Mouse (Mus musculus) hindbrain, embryonic 11.5 days (tissue): ENCODE results near the gene Tmem120b. TPM values are rescaled to one million over a fixed set of nuclear protein-coding genes. Genes with fewer than 3 reads are reported as not detected.

Experiments used
- ATAC-seq: fragments of 200-750 bp; cut with Nextera tagmentation; 2 replicates; pipeline ENCODE4 v1.8.0; 2017; ENCODE audit warnings: mild to moderate bottlenecking, moderate TSS enrichment, moderate library complexity; ENCODE audit not compliant: low FRiP score
- DNase-seq: peaks from one replicate; pipeline ENCODE4 v3.0.0-alpha.2; 2015; ENCODE audit warnings: low spot score
- H3K27ac ChIP-seq: fragments of 300-500 bp; sonication (generic); 2 replicates; pipeline ENCODE4 v1.5.1; 2014; ENCODE audit warnings: mild to moderate bottlenecking, low read depth, low read length
- H3K27me3 ChIP-seq: fragments of 300-500 bp; sonication (generic); 2 replicates; pipeline ENCODE4 v1.6.1; 2014; ENCODE audit warnings: mild to moderate bottlenecking, low read length, moderate library complexity, mixed read lengths; ENCODE audit not compliant: control insufficient read depth, insufficient read depth
- H3K36me3 ChIP-seq: fragments of 300-500 bp; sonication (generic); 2 replicates; pipeline ENCODE4 v1.6.1; 2014; ENCODE audit warnings: mild to moderate bottlenecking, low read length, moderate library complexity, mixed read lengths; ENCODE audit not compliant: control insufficient read depth, insufficient read depth
- H3K4me1 ChIP-seq: fragments of 300-500 bp; sonication (generic); replicated peaks from 2 replicates; pipeline ENCODE4 v1.6.1; 2014; ENCODE audit warnings: low read length, mixed read lengths; ENCODE audit not compliant: control insufficient read depth, insufficient read depth
- H3K4me2 ChIP-seq: fragments of 300-500 bp; sonication (generic); replicated peaks from 2 replicates; pipeline ENCODE4 v1.6.1; 2014; ENCODE audit warnings: mild to moderate bottlenecking, low read depth, low read length
- H3K4me3 ChIP-seq: fragments of 300-500 bp; sonication (generic); 2 replicates; pipeline ENCODE4 v1.5.1; 2014; ENCODE audit warnings: low read depth, low read length
- H3K9ac ChIP-seq: fragments of 300-500 bp; sonication (generic); 2 replicates; pipeline ENCODE4 v1.6.1; 2014; ENCODE audit warnings: low read depth, low read length
- H3K9me3 ChIP-seq: fragments of 300-500 bp; sonication (generic); 2 replicates; pipeline ENCODE4 v1.6.1; 2016; ENCODE audit warnings: low read length; ENCODE audit not compliant: control insufficient read depth
- WGBS: fragments of 180-500 bp; shearing (Covaris S2); extraction: QIAGEN DNeasy Blood & Tissue Kit; methylation state at CpG from one replicate; pipeline ENCODE4 v1.1.7; 2014; 5-methylcytosine and 5-hydroxymethylcytosine counted together
- polyA plus RNA-seq: library from polyadenylated mRNA; unstranded; fragments of >200 nt; fragmentation: Nextera tagmentation; extraction: Ambion mirVana; gene quantifications from 2 replicates; pipeline ENCODE4 v1.2.1, GENCODE M21; 2014

The Tmem120b gene
- polyA plus RNA-seq, 1 experiment from 2014 or later: 7.8 TPM

- 0 out of 2 replicates have a peak, but pooled peaks cover 2% of the 10 kb centered on the region for H3K27me3 ChIP-seq
- no peaks in the 10 kb centered on the region for H3K36me3 ChIP-seq
- H3K4me1 ChIP-seq: no peaks in the 10 kb centered on the region; the same call in 1 of the 2 replicates
- no peak for ATAC-seq
- no peak overlapping the region for H3K4me3 ChIP-seq
- no peak overlapping the region for H3K9ac ChIP-seq
- no peak overlapping the region for H3K27ac ChIP-seq
- DNase-seq: no peak
- no peaks in the 10 kb centered on the region for H3K9me3 ChIP-seq
- H3K4me2 ChIP-seq: no peak overlapping the region
- 44% methylated on average over 11 of the region's 11 CpGs for WGBS
These were observed 45.9 kb downstream of the Tmem120b start for GRCm38 (mm10) chr5:123114109-123114508.

- no peaks in the 10 kb centered on the region for H3K4me1 ChIP-seq
- DNase-seq: peak; percentile 52
- no peaks in the 10 kb centered on the region for H3K9me3 ChIP-seq
- H3K9ac ChIP-seq: no peak overlapping the region
- H3K36me3 ChIP-seq: no peaks in the 10 kb centered on the region
- no peak overlapping the region for H3K27ac ChIP-seq
- 43% methylated on average over 7 of the region's 7 CpGs for WGBS
- no peak overlapping the region for H3K4me3 ChIP-seq
- H3K27me3 ChIP-seq: 0 out of 2 replicates have a peak, but pooled peaks cover 2% of the 10 kb centered on the region
- no peak overlapping the region for H3K4me2 ChIP-seq
- ATAC-seq: no peak
These were observed 46.7 kb downstream of the Tmem120b start for GRCm38 (mm10) chr5:123114924-123115323.

GRCm38 (mm10) chr5:123116080-123116479, 47.9 kb downstream of the Tmem120b start:
- no peaks in the 10 kb centered on the region for H3K4me1 ChIP-seq
- ATAC-seq (no peak), DNase-seq (no peak)
- H3K4me2 ChIP-seq: no peak overlapping the region
- H3K27ac ChIP-seq: no peak overlapping the region
- no peaks in the 10 kb centered on the region for H3K9me3 ChIP-seq
- H3K9ac ChIP-seq: no peak overlapping the region
- 0 out of 2 replicates have a peak, but pooled peaks cover 2% of the 10 kb centered on the region for H3K27me3 ChIP-seq
- H3K36me3 ChIP-seq: no peaks in the 10 kb centered on the region
- 74% methylated on average over 8 of the region's 8 CpGs for WGBS
- no peak overlapping the region for H3K4me3 ChIP-seq

- DNase-seq: peak; percentile 85
- WGBS: 17% methylated on average over 10 of the region's 10 CpGs
- H3K36me3 ChIP-seq: no peaks in the 10 kb centered on the region
- no peaks in the 10 kb centered on the region for H3K4me1 ChIP-seq
- ATAC-seq: no peak
- no peaks in the 10 kb centered on the region for H3K9me3 ChIP-seq
- no peak overlapping the region for H3K9ac ChIP-seq
- H3K27me3 ChIP-seq: 0 out of 2 replicates have a peak, but pooled peaks cover 2% of the 10 kb centered on the region
- H3K4me2 ChIP-seq: no peak overlapping the region
- H3K4me3 ChIP-seq: no peak overlapping the region
- no peak overlapping the region for H3K27ac ChIP-seq
These were observed 49.0 kb downstream of the Tmem120b start for GRCm38 (mm10) chr5:123117257-123117656.

- Histone ChIP-seq H3K4me1 (no peaks in the 10 kb centered on the region), H3K36me3 (no peaks in the 10 kb centered on the region), H3K4me2 (no peak overlapping the region), H3K27me3 (0 out of 2 replicates have a peak, but pooled peaks cover 2% of the 10 kb centered on the region), H3K27ac (no peak overlapping the region), H3K9ac (no peak overlapping the region), H3K9me3 (no peaks in the 10 kb centered on the region), H3K4me3 (no peak overlapping the region)
- DNase-seq (no peak), ATAC-seq (no peak)
- WGBS: 89% methylated on average over 8 of the region's 8 CpGs
These were observed 49.6 kb downstream of the Tmem120b start for GRCm38 (mm10) chr5:123117773-123118172.

- Histone ChIP-seq H3K4me3 (no peak overlapping the region), H3K9me3 (no peaks in the 10 kb centered on the region), H3K27ac (no peak overlapping the region), H3K4me2 (no peak overlapping the region), H3K9ac (no peak overlapping the region), H3K36me3 (0 out of 2 replicates have a peak, but pooled peaks cover 4% of the 10 kb centered on the region), H3K27me3 (0 out of 2 replicates have a peak, but pooled peaks cover 2% of the 10 kb centered on the region), H3K4me1 (no peaks in the 10 kb centered on the region)
- WGBS: 83% methylated on average over 10 of the region's 10 CpGs
- DNase-seq (no peak), ATAC-seq (no peak)
These were observed 50.6 kb downstream of the Tmem120b start for GRCm38 (mm10) chr5:123118826-123119225.

GRCm38 (mm10) chr5:123120624-123121215, 52.5 kb downstream of the Tmem120b start:
- 65% methylated on average over 7 of the region's 7 CpGs for WGBS
- no peak overlapping the region for H3K4me3 ChIP-seq
- no peak overlapping the region for H3K9ac ChIP-seq
- ATAC-seq (no peak), DNase-seq (no peak)
- H3K36me3 ChIP-seq: 0 out of 2 replicates have a peak, but pooled peaks cover 4% of the 10 kb centered on the region
- 0 out of 2 replicates have a peak, but pooled peaks cover 2% of the 10 kb centered on the region for H3K27me3 ChIP-seq
- no peak overlapping the region for H3K4me2 ChIP-seq
- no peaks in the 10 kb centered on the region for H3K4me1 ChIP-seq
- H3K27ac ChIP-seq: no peak overlapping the region
- no peaks in the 10 kb centered on the region for H3K9me3 ChIP-seq

- no peak overlapping the region for H3K4me3 ChIP-seq
- no peaks in the 10 kb centered on the region for H3K9me3 ChIP-seq
- no peak overlapping the region for H3K27ac ChIP-seq
- 0 out of 2 replicates have a peak, but pooled peaks cover 4% of the 10 kb centered on the region for H3K36me3 ChIP-seq
- no peaks in the 10 kb centered on the region for H3K27me3 ChIP-seq
- H3K9ac ChIP-seq: no peak overlapping the region
- H3K4me2 ChIP-seq: no peak overlapping the region
- WGBS: 85% methylated on average over 4 of the region's 4 CpGs
- ATAC-seq: no peak
- no peaks in the 10 kb centered on the region for H3K4me1 ChIP-seq
- DNase-seq: peak; percentile 28
These were observed 54.0 kb downstream of the Tmem120b start for GRCm38 (mm10) chr5:123122181-123122580.

GRCm38 (mm10) chr5:123125105-123125504, 56.9 kb downstream of the Tmem120b start:
- no peaks in the 10 kb centered on the region for H3K4me1 ChIP-seq
- 87% methylated on average over 6 of the region's 6 CpGs for WGBS
- H3K27me3 ChIP-seq: no peaks in the 10 kb centered on the region
- H3K9ac ChIP-seq: no peak overlapping the region
- ATAC-seq: no peak
- DNase-seq: no peak
- no peak overlapping the region for H3K27ac ChIP-seq
- H3K36me3 ChIP-seq: 0 out of 2 replicates have a peak, but pooled peaks cover 4% of the 10 kb centered on the region
- no peaks in the 10 kb centered on the region for H3K9me3 ChIP-seq
- H3K4me2 ChIP-seq: no peak overlapping the region
- H3K4me3 ChIP-seq: no peak overlapping the region
